Mouse (Mus musculus): ENCODE measurements around the gene Asgr2.

- TF ChIP-seq CTCF (IDR thresholded peaks at IDR 0.05; ENCODE audit: control insufficient read depth, insufficient read depth, insufficient replicate concordance, low read depth, low read length) (no peak), POLR2A (IDR thresholded peaks at IDR 0.05; ENCODE audit: control insufficient read depth, low read depth, low read length) (no peak)
Observed at GRCm38 (mm10) chr11:70151072-70151471, 58.6 kb downstream of the Asgr2 start.

Data from testis, adult 2 months (tissue).